Mouse (Mus musculus): Measurements from ENCODE around the gene Pdgfc.

DNA sequence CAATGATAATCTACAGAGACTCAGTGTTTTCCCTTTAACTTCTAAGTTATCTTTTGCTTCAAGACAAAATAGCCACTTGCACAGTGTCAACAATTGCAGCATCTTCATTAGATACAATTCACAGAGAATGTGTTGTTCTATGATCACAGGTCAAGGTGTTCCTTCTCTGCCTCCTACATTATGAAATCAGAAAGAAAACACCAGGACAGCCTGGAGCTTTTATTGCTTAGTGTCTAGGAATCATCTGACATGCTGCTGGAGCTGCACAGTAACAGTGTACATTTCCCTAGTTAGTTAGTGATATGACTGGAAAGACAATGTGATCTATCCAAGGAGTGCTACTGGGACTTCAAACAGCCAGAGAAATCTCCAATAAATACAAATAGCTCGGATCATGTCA lies 118.2 kb downstream of the Pdgfc start:
- TF ChIP-seq CTCF (IDR thresholded peaks at IDR 0.05; ENCODE audit: low read depth) (no peak), EP300 (optimal IDR thresholded peaks at IDR 0.05) (no peak)
